Mouse (Mus musculus): ENCODE measurements at regions not wholly inside any gene's neighbourhood (a gene's known extent, or its start where the extent isn't known, plus 50 kb on each side); places are given as distances from the start of the nearest gene placed in this dataset.

GRCm38 (mm10) chr7:68925640-68926039 lies 176.6 kb upstream of the Arrdc4 start (continued):
- TF ChIP-seq UBTF (IDR thresholded peaks at IDR 0.05; ENCODE audit: borderline replicate concordance, insufficient read depth, low read depth, low read length): no peak
- TF ChIP-seq TBP (IDR thresholded peaks at IDR 0.05; ENCODE audit: low read depth, low read length): no peak

- Histone ChIP-seq H3K4me1 (ENCODE audit: control insufficient read depth in 1 of 2, insufficient read depth in 2 of 2, low read length in 2 of 2) (no peaks in the 10 kb centered on the region), H3K9me3 (replicated peaks; ENCODE audit: insufficient read depth, low read length) (no peaks in the 10 kb centered on the region; the same call in 1 of the 2 replicates), H3K79me2 (ENCODE audit: control insufficient read depth, insufficient read depth, low read length, poor library complexity) (no peaks in the 10 kb centered on the region), H3K36me3 (ENCODE audit: control insufficient read depth in 1 of 2, insufficient read depth in 2 of 2, low read length in 2 of 2) (no peaks in the 10 kb centered on the region), H3K27ac (ENCODE audit: control insufficient read depth, low read depth, low read length) (no peak overlapping the region), H3K27me3 (ENCODE audit: control insufficient read depth in 1 of 2, insufficient read depth in 2 of 2, low read length in 2 of 2) (no peaks in the 10 kb centered on the region), H3K9ac (ENCODE audit: control insufficient read depth, low read depth, low read length, poor library complexity, severe bottlenecking) (no peak overlapping the region), H3K4me3 (ENCODE audit: control insufficient read depth in 1 of 2, insufficient read depth in 1 of 2, low read depth in 2 of 2, low read length in 2 of 2) (no peak overlapping the region)
- no peak for DNase-seq (ENCODE audit: low read depth, low spot score)
- no peak for TF ChIP-seq NELFE (IDR thresholded peaks at IDR 0.05; ENCODE audit: low read depth, low read length)
- TF ChIP-seq MYC (IDR thresholded peaks at IDR 0.05; ENCODE audit: low read depth, low read length): no peak
- TF ChIP-seq NRF1 (IDR thresholded peaks at IDR 0.05; ENCODE audit: insufficient read depth, low read depth, low read length, poor library complexity, severe bottlenecking): no peak
- no peak for TF ChIP-seq GABPA (IDR thresholded peaks at IDR 0.05; ENCODE audit: low read depth, low read length)
- no peak for TF ChIP-seq RCOR1 (IDR thresholded peaks at IDR 0.05; ENCODE audit: low read depth, low read length)
- TF ChIP-seq CTCF (IDR thresholded peaks at IDR 0.05 in 2 of 3, conservative IDR thresholded peaks at IDR 0.05 in 1 of 3; ENCODE audit: control insufficient read depth in 1 of 3, insufficient read depth in 1 of 3, low read depth in 2 of 3, low read length in 3 of 3, poor library complexity in 1 of 3, severe bottlenecking in 1 of 3): no peak
- TF ChIP-seq GATA1 (IDR thresholded peaks at IDR 0.05; ENCODE audit: low read depth, low read length): no peak
- no peak for TF ChIP-seq POLR2A (IDR thresholded peaks at IDR 0.05; ENCODE audit: control insufficient read depth in 1 of 2, insufficient read depth in 1 of 2, low read depth in 1 of 2, low read length in 2 of 2, poor library complexity in 1 of 2)
- TF ChIP-seq TAL1 (IDR thresholded peaks at IDR 0.05; ENCODE audit: low read length): no peak
- no peak for TF ChIP-seq ZKSCAN1 (IDR thresholded peaks at IDR 0.05; ENCODE audit: low read depth, low read length)
- no peak for TF ChIP-seq EP300 (IDR thresholded peaks at IDR 0.05; ENCODE audit: low read depth in 1 of 2, low read length in 2 of 2)
- no peak for TF ChIP-seq UBTF (IDR thresholded peaks at IDR 0.05; ENCODE audit: borderline replicate concordance, insufficient read depth, low read depth, low read length)
- TF ChIP-seq MXI1 (IDR thresholded peaks at IDR 0.05; ENCODE audit: low read depth, low read length): no peak
- TF ChIP-seq ZNF384 (IDR thresholded peaks at IDR 0.05; ENCODE audit: low read depth, low read length): no peak
- no peak for TF ChIP-seq RAD21 (IDR thresholded peaks at IDR 0.05; ENCODE audit: low read depth, low read length)
These were observed 169.8 kb upstream of the Arrdc4 start for GRCm38 (mm10) chr7:68918632-68919435.

GRCm38 (mm10) chr7:68917876-68918200 lies 168.8 kb upstream of the Arrdc4 start:
- H3K9ac ChIP-seq (ENCODE audit: control insufficient read depth, low read depth, low read length, poor library complexity, severe bottlenecking): no peak overlapping the region
- H3K79me2 ChIP-seq (ENCODE audit: control insufficient read depth, insufficient read depth, low read length, poor library complexity): no peaks in the 10 kb centered on the region
- H3K4me1 ChIP-seq (ENCODE audit: control insufficient read depth in 1 of 2, insufficient read depth in 2 of 2, low read length in 2 of 2): no peaks in the 10 kb centered on the region
- TF ChIP-seq RAD21 (IDR thresholded peaks at IDR 0.05; ENCODE audit: low read depth, low read length) (no peak), KAT2A (conservative IDR thresholded peaks at IDR 0.05; ENCODE audit: low read depth, low read length) (no peak), POLR2AphosphoS5 (IDR thresholded peaks at IDR 0.05; ENCODE audit: borderline replicate concordance, low read depth, low read length) (no peak), BHLHE40 (IDR thresholded peaks at IDR 0.05; ENCODE audit: borderline replicate concordance, low read depth, low read length) (no peak)
- no peak overlapping the region for H3K27ac ChIP-seq (ENCODE audit: control insufficient read depth, low read depth, low read length)
- no peaks in the 10 kb centered on the region for H3K27me3 ChIP-seq (ENCODE audit: control insufficient read depth in 1 of 2, insufficient read depth in 2 of 2, low read length in 2 of 2)
- no peaks in the 10 kb centered on the region; the same call in 1 of the 2 replicates for H3K9me3 ChIP-seq (replicated peaks; ENCODE audit: insufficient read depth, low read length)
- H3K36me3 ChIP-seq (ENCODE audit: control insufficient read depth in 1 of 2, insufficient read depth in 2 of 2, low read length in 2 of 2): no peaks in the 10 kb centered on the region
- no peak overlapping the region for H3K4me3 ChIP-seq (ENCODE audit: control insufficient read depth in 1 of 2, insufficient read depth in 1 of 2, low read depth in 2 of 2, low read length in 2 of 2)
- DNase-seq (ENCODE audit: low read depth, low spot score): no peak

Measured in MEL (cell line).